Mouse (Mus musculus) stomach, embryonic 15.5 days (tissue): ENCODE data around the gene Tmprss2. TPM values are rescaled to one million over a fixed set of nuclear protein-coding genes. Genes with fewer than 3 reads are reported as not detected.
A peak's percentile ranks its signal among the peaks of the same experiment; 100 is the strongest.

Experiments used
- ATAC-seq: fragments of 200-750 bp; cut with Nextera tagmentation; 2 replicates; pipeline ENCODE4 v1.8.0; 2017; ENCODE audit warnings: low read depth, moderate number of reproducible peaks, moderate TSS enrichment; ENCODE audit not compliant: insufficient read depth, low FRiP score
- H3K27ac ChIP-seq: fragments of 300-500 bp; sonication (generic); 2 replicates; pipeline ENCODE4 v1.5.1; 2015; ENCODE audit warnings: mild to moderate bottlenecking, inconsistent platforms
- H3K27me3 ChIP-seq: fragments of 300-500 bp; sonication (generic); replicated peaks from 2 replicates; pipeline ENCODE4 v1.6.1; 2015; ENCODE audit warnings: inconsistent platforms
- H3K36me3 ChIP-seq: fragments of 300-500 bp; sonication (generic); 2 replicates; pipeline ENCODE4 v1.6.1; 2015; ENCODE audit warnings: inconsistent platforms
- H3K4me1 ChIP-seq: fragments of 300-500 bp; sonication (generic); 2 replicates; pipeline ENCODE4 v1.6.1; 2015; ENCODE audit warnings: inconsistent platforms
- H3K4me2 ChIP-seq: fragments of 300-500 bp; sonication (generic); 2 replicates; pipeline ENCODE4 v1.6.1; 2015; ENCODE audit warnings: mild to moderate bottlenecking, inconsistent platforms
- H3K4me3 ChIP-seq: fragments of 300-500 bp; sonication (generic); replicated peaks from 2 replicates; pipeline ENCODE4 v1.5.1; 2015; ENCODE audit warnings: inconsistent platforms
- H3K9ac ChIP-seq: fragments of 300-500 bp; sonication (generic); 2 replicates; pipeline ENCODE4 v1.6.1; 2015; ENCODE audit warnings: inconsistent platforms
- H3K9me3 ChIP-seq: fragments of 300-500 bp; sonication (generic); 2 replicates; pipeline ENCODE4 v1.6.1; 2016; ENCODE audit warnings: inconsistent platforms
- WGBS: fragments of 180-500 bp; shearing (Covaris S2); methylation state at CpG from one replicate; pipeline ENCODE4 v1.1.7; 2015; 5-methylcytosine and 5-hydroxymethylcytosine counted together
- polyA plus RNA-seq: library from polyadenylated mRNA; unstranded; fragments of >200 nt; fragmentation: Nextera tagmentation; extraction: Ambion mirVana; gene quantifications from 2 replicates; pipeline ENCODE4 v1.2.1, GENCODE M21; 2015

The Tmprss2 gene
- polyA plus RNA-seq, result 34.4 and 37.6 TPM in 2 replicates

DNA sequence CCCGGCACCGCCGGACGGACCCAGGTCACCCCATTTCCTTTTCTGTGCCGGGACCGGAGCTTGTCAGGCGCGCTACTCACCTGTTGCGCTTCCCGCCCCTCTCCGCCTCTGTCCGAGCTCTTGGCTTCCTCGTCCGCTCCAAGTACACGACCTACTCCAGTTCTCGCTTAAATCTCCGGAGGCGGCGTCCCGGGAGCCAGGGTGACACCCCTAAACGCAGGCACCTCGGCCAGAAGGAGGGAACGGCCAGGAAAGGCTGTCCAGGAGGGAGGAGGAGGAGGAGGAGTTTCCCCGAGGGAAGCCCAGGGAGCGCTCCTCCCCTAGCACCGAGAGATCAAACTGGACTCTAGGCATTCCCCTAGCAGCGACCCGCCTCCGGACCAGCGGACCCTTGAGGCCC lies at the start of gene Tmprss2:
TSS of gene Tmprss2 (minus strand) at position 257 of the 400 bp plus-strand sequence.
- peak; percentile 85 for ATAC-seq
- Histone ChIP-seq H3K27ac (peak within 1 kb of the TSS; percentile 57; the same call in 1 of the 2 replicates), H3K36me3 (no peaks in the 10 kb centered on the region), H3K9me3 (no peaks in the 10 kb centered on the region), H3K27me3 (peaks cover 22% of the 10 kb centered on the region), H3K4me1 (0 out of 2 replicates have a peak, but pooled peaks cover 7% of the 10 kb centered on the region), H3K4me3 (peak within 1 kb of the TSS; percentile 49), H3K9ac (peak within 1 kb of the TSS; percentile 20; the same call in 1 of the 2 replicates), H3K4me2 (peak within 1 kb of the TSS; percentile 70)
- WGBS, result under 1% methylated on average over 30 of the region's 30 CpGs

DNA sequence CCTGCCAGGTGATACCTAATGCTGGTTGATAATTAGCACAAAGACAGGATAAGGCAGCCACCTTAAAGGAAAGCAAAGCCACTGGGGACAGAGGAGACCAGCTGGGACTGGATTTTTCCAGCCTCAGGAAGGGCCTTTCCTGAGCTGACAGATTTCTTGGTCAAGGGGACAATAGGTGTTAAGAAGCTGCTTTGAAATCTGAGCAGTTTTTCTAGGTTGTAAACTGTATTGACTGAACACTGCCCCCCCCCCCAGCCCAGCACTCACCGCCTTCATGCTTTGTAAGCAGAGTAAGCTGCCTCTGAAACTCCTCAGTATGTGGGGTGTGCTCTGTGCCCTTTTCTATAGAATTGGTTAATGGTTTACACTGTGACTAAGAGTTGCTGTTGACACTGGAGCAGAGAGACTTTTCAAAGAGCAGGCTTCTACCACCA lies 48.2 kb upstream of the Tmprss2 start:
- Histone ChIP-seq H3K27me3 (no peaks in the 10 kb centered on the region), H3K4me1 (no peaks in the 10 kb centered on the region), H3K4me3 (no peak overlapping the region), H3K36me3 (no peaks in the 10 kb centered on the region), H3K9ac (no peak overlapping the region), H3K9me3 (no peaks in the 10 kb centered on the region), H3K27ac (peak overlapping the region; percentile 84), H3K4me2 (peak overlapping the region; percentile 3; the same call in 1 of the 2 replicates)
- 35% methylated on average over 1 of the region's 1 CpGs for WGBS
- peak; percentile 96 for ATAC-seq

DNA sequence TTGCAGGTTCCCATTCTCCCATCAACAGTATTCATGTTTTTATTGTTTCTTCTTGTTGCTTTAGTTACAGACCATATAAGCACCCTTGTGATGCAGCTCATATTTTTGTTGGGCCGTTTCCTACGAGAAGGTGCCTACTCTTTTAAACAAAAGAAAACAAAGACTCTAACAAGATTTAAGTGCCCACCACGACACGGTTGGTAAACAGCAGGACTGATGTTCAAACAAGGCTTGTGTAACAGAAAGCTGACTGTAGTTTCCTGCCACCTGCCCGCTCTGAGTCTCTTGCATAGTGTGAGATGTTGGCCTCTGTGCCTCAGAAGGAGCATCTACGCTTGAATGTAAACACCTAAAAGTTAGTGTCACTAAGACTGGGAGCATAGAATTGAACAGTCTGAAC lies 47.5 kb upstream of the Tmprss2 start:
- 0 out of 2 replicates have a peak overlapping the region, but pooled peaks have one; percentile 3 for H3K4me2 ChIP-seq
- ATAC-seq, result no peak
- H3K36me3 ChIP-seq, result no peaks in the 10 kb centered on the region
- WGBS, result 41% methylated on average over 6 of the region's 6 CpGs
- peak overlapping the region; percentile 84 for H3K27ac ChIP-seq
- H3K9ac ChIP-seq, result no peak overlapping the region
- H3K9me3 ChIP-seq, result no peaks in the 10 kb centered on the region
- no peak overlapping the region for H3K4me3 ChIP-seq
- H3K4me1 ChIP-seq, result no peaks in the 10 kb centered on the region
- no peaks in the 10 kb centered on the region for H3K27me3 ChIP-seq

DNA sequence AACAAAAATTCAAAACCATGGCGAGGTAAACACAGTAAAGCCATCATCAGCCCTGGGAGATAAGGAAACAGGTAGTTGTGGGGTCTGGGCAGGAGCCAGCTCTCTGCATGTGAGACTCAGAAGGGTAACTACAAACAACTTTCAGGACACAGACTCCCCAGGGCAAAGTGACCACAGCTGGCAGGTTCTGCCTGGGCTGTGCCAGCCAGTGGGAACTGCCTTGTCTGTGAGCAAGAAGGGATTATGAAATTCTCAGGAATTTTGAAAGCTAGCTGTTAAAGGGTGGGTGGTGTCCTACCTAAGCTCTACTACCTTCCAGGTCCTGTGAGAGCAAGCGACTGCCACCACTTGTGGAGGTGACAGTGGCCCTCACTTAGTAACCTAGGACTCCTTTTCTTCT lies 44.8 kb upstream of the Tmprss2 start:
- H3K9me3 ChIP-seq, result no peaks in the 10 kb centered on the region
- 79% methylated on average over 2 of the region's 2 CpGs for WGBS
- no peak for ATAC-seq
- no peak overlapping the region for H3K4me2 ChIP-seq
- no peak overlapping the region for H3K4me3 ChIP-seq
- H3K36me3 ChIP-seq, result no peaks in the 10 kb centered on the region
- H3K27me3 ChIP-seq, result no peaks in the 10 kb centered on the region
- no peaks in the 10 kb centered on the region for H3K4me1 ChIP-seq
- no peak overlapping the region for H3K9ac ChIP-seq
- H3K27ac ChIP-seq, result no peak overlapping the region

DNA sequence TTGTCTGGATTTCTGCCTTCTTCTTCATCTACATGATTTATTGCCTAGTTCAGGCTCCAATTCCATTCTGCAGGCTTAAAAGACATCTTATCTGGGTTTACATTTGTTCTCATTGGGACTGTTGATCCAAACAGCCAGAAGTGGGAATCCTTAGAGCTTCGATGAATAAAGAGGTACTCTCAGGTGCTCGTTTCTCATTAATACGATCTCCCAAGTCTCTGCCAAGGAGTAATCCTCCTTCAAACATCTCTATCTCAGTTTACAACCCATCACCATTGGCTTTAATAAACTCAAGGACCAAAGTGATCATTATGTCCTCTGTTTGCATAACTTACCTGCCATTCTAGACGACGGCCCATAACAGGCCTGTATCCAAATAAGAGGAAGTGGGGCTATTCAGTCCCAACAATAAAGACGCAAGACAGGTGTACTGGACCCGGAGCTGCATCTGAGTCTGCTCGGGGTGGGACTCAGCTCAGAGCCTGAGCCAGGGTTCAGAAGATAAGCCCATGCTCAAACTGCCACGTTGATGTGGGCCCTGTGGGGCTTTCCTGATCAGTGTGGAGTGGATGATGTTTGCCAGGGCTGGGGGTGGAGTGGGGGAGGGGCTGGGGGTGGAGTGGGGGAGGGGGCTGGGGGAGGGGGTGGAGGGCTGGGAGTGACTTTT lies 38.7 kb upstream of the Tmprss2 start:
- no peak overlapping the region for H3K4me3 ChIP-seq
- H3K9ac ChIP-seq, result no peak overlapping the region
- H3K27ac ChIP-seq, result no peak overlapping the region
- no peaks in the 10 kb centered on the region for H3K9me3 ChIP-seq
- WGBS, result 39% methylated on average over 9 of the region's 9 CpGs
- H3K27me3 ChIP-seq, result no peaks in the 10 kb centered on the region
- no peak overlapping the region for H3K4me2 ChIP-seq
- ATAC-seq, result no peak
- no peaks in the 10 kb centered on the region for H3K4me1 ChIP-seq
- no peaks in the 10 kb centered on the region for H3K36me3 ChIP-seq

DNA sequence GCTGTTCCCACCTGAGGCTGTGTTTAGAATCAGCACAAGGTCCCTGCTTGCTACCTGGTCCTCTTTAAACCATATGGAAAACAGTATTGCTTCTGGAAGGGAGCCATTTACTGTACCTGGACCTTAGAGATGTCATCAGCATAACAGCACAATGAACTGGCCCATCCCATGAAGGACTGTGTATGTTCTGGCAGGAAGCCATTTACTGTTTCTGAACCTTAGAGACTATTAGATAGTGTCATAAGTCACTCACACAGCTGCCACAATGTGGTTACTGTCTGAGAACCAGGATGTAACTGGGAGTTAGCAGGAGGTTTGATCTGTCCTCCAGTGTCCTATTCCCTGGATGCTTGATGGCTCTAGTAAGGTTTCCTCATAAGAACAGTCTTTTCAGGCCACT lies 33.7 kb upstream of the Tmprss2 start:
- Histone ChIP-seq H3K4me2 (no peak overlapping the region), H3K9ac (no peak overlapping the region), H3K27ac (no peak overlapping the region), H3K4me3 (no peak overlapping the region), H3K9me3 (no peaks in the 10 kb centered on the region), H3K4me1 (no peaks in the 10 kb centered on the region), H3K36me3 (no peaks in the 10 kb centered on the region), H3K27me3 (no peaks in the 10 kb centered on the region)
- ATAC-seq, result no peak; the same call in 1 of the 2 replicates

DNA sequence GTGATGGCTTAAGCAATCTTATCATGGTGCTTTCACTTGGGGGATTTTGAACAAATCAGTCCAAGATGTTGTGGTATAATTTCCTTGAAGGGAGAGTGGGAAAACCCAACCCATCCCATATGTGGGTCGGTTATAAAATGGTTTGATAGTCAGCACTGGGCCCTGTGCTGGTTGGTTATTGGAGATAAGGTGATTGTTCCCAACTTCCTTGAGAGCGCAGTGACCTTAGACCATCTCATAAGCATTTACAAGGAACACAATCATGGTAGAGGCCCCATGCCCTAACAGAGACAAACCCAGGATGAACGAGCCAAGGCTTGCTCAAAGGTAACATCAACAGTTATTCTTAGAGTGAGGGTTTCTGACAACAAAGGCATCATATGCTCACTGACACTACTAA lies 28.6 kb upstream of the Tmprss2 start:
- Histone ChIP-seq H3K27ac (no peak overlapping the region), H3K9me3 (no peaks in the 10 kb centered on the region), H3K27me3 (no peaks in the 10 kb centered on the region), H3K36me3 (no peaks in the 10 kb centered on the region), H3K4me1 (no peaks in the 10 kb centered on the region), H3K4me3 (no peak overlapping the region), H3K9ac (no peak overlapping the region), H3K4me2 (no peak overlapping the region)
- 77% methylated on average over 3 of the region's 3 CpGs for whole genome bisulfite sequencing
- ATAC-seq, result no peak

DNA sequence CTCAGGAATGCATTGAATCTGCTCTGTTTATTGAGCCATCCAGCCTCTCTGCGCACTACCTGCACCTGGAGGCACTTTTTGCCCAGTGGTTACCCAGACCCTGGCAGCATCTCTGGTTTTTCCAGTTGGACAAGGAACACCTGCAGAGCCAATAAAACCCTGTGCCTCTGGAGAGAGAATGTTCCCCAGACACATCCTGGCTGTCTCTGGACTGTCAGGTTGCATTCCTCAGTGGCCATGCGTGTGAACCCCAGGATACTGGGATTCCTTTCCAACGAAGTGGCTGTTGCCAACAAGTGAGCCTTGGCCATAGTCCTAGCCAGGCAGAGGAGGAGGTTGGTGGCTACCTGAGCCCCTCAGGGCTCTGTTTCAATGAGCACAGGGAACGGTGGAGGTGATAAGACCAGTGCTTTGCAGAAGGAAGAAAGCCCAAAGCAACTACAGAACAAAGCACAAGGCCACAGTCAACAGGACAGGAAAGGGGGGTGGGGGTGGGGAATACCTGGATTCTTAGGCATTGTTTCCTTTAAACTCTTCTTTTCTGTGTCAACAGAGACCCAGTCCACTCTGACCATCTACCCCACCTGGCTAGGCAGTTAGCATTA lies 22.0 kb upstream of the Tmprss2 start:
- Histone ChIP-seq H3K4me2 (no peak overlapping the region), H3K4me3 (no peak overlapping the region), H3K9me3 (no peaks in the 10 kb centered on the region), H3K27me3 (no peaks in the 10 kb centered on the region), H3K4me1 (0 out of 2 replicates have a peak, but pooled peaks cover 3% of the 10 kb centered on the region), H3K27ac (no peak overlapping the region), H3K9ac (no peak overlapping the region), H3K36me3 (no peaks in the 10 kb centered on the region)
- WGBS, result 44% methylated on average over 4 of the region's 4 CpGs
- no peak for ATAC-seq

DNA sequence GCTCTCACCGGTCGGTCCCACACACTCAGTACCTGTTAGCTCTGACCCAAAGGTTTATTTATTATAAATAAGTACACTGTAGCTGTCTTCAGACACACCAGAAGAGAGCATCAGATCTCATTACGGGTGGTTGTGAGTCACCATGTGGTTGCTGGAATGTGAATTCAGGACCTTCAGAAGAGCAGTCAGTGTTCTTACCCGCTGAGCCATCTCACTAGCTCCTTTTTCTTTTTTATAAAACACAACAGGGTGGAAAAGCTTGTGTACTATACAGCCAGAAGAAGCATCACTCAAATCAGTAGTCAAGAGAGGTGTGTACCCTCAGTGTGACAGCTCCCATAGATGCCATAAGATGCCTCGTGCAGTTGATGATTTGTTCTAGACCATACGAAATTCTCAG lies 12.2 kb upstream of the Tmprss2 start:
- Histone ChIP-seq H3K4me3 (no peak overlapping the region), H3K9me3 (no peaks in the 10 kb centered on the region), H3K9ac (no peak overlapping the region), H3K36me3 (no peaks in the 10 kb centered on the region), H3K4me1 (no peaks in the 10 kb centered on the region), H3K4me2 (no peak overlapping the region), H3K27ac (no peak overlapping the region), H3K27me3 (no peaks in the 10 kb centered on the region)
- ATAC-seq, result no peak
- WGBS, result 66% methylated on average over 6 of the region's 6 CpGs

DNA sequence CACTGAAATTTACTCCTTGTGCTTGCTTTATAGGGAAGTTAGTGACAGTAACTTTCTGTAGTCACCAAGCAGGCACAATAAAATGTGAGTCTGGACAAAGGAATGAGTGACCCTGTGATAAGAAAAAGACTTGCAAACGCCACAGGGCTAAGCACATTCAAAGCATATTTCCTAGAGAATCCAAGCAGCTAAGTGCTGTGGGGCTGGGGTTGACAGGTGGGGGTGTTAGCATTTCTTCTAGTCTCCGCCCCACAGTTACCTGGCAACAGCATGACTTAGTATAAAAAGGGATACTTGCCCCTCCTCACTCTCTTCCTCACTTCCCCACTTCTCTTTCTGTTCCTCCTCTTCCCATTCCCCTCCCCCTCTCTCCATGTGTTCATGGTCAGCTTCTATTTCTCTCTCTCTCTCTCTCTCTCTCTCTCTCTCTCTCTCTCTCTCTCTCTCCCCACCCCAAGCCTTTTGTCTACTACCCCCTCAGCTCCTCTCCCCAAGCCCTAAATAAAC lies 11.4 kb upstream of the Tmprss2 start:
- H3K9me3 ChIP-seq, result no peaks in the 10 kb centered on the region
- H3K27ac ChIP-seq, result no peak overlapping the region
- WGBS, result 43% methylated on average over 2 of the region's 2 CpGs
- no peak overlapping the region for H3K4me3 ChIP-seq
- H3K36me3 ChIP-seq, result no peaks in the 10 kb centered on the region
- H3K4me2 ChIP-seq, result no peak overlapping the region
- no peaks in the 10 kb centered on the region for H3K4me1 ChIP-seq
- no peaks in the 10 kb centered on the region for H3K27me3 ChIP-seq
- ATAC-seq, result no peak
- H3K9ac ChIP-seq, result no peak overlapping the region

DNA sequence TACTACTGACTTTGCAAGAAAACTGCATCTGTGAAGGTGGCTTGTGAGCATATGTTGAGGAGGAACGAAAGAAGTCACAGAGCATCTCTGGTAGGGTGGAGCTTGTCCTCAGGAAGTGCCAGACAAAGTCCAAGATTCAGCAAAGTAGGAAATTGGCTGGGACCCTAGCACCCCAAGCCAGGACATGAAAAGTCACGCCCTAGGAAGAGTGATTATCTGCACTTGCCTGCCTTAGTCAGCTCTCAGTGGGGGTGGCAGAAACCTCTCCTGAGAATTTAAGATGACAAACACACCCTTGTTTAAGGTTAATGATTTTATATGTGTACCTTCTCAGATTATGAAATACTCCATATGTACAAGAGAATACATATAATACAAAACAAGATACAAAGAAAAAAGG lies 7.3 kb upstream of the Tmprss2 start:
- Histone ChIP-seq H3K4me2 (no peak overlapping the region), H3K9ac (no peak overlapping the region), H3K27me3 (no peaks in the 10 kb centered on the region), H3K4me3 (no peak overlapping the region), H3K27ac (no peak overlapping the region), H3K9me3 (no peaks in the 10 kb centered on the region), H3K4me1 (no peaks in the 10 kb centered on the region), H3K36me3 (no peaks in the 10 kb centered on the region)
- no peak for ATAC-seq
- 62% methylated on average over 2 of the region's 2 CpGs for WGBS

DNA sequence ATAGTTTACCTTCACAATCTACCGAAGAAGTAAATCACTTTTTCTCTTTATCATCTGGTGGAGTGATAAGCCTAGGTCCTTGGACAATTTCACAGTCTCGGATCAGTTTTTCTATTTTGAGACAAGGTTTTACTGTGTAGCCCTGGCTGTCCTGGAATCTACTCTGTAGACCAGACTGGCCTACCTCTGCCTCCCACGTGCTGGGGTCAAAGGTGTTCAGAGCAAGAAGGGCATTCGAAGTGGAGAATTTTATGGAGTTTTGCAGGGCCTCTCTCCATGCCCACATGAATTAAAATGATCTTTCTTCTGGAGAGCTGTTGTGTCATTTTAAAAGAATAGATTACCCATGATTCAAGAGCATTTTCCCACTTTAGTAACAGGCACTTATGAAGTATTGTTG lies 1.0 kb upstream of the Tmprss2 start:
- Histone ChIP-seq H3K4me3 (no peak overlapping the region), H3K36me3 (no peaks in the 10 kb centered on the region)
- 37% methylated on average over 4 of the region's 4 CpGs for WGBS

More for the DNA sequence above, 1.0 kb upstream of the Tmprss2 start:
- Histone ChIP-seq H3K4me2 (no peak overlapping the region), H3K27ac (no peak overlapping the region), H3K9ac (no peak overlapping the region), H3K9me3 (no peaks in the 10 kb centered on the region), H3K4me1 (0 out of 2 replicates have a peak, but pooled peaks cover 7% of the 10 kb centered on the region), H3K27me3 (peaks cover 22% of the 10 kb centered on the region)
- ATAC-seq, result no peak
